Mouse (Mus musculus): ENCODE data around the gene Aldh9a1. TPM values are rescaled to one million over a fixed set of nuclear protein-coding genes. Genes with fewer than 3 reads are reported as not detected.

The Aldh9a1 gene
- total RNA-seq, 2 experiments from 2014 or later = 15.3 to 17.7 TPM

DNA sequence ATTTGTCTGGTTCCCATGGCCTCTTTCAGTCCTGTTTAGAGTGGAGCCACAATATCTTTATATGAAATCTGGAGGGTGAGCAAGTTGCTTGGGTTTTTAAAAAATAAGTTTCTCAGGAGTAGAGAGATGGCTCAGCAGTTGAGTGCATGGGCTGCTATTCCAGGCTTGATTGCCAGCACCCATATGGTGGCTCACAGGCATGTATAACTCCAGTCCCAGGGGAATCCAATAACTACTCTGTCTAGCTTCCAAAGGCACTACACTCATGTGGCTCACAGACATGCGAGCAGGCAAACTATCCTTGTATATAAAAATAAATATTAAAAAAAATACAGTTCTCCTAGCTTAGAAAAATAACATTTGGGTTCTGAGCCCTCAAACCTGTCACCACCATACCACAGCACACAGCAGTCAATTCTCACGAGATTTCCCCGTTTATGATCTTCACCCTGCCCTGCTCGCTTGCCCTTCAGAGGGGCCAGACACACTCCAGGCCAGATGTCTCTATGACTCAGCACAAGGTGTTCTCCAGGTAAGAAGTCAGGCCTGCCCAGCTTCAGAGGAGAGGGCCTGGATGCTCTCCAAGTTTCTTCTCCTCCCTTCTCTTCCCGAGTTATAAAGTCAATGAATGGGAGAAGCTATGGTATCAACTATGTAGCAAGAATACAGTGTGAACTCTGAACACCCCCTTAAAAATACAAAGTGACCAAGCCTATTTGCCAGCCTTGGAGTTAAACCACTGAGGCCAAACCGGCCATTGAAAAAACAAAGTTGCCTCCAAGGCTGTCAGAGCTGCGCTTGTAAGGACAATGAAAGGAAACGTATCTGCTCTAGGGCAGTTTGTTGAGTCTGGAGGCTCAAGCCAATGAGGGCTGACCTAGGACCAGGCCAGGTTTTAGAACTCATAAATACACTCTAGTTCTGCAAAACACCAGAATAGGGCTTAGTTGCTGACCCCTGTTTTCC lies 31.5 kb downstream of the Aldh9a1 start:
- intact Hi-C loops (cut with DNase I) = no loop called here
- DNase-seq (ENCODE audit: low spot score in 2 of 2) = no peak

- no peak for DNase-seq (ENCODE audit: low spot score in 2 of 2)
- intact Hi-C loops (cut with DNase I) = no loop called here
These were observed 32.5 kb downstream of the Aldh9a1 start for GRCm38 (mm10) chr1:167382316-167382715.

DNA sequence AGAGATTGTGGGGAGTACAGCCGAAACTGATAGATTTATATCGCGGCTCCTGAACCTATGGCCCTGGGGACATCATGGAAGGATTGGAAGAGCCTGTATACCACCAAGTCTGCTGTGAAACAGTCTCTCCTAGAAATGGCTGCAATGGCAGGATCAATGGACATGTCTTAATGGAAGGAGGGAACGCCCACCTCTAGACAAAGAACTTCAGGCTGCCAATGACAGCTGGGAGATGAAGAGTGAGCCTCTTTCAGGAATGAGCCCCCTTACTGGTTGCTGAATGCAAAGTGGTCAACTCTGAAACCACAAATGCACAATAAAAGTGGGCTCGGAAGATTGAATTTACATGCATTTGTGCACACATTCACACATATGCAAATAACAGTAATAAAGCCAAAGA lies 33.0 kb downstream of the Aldh9a1 start:
- intact Hi-C loops (cut with DNase I) = no loop called here
- no peak for DNase-seq (ENCODE audit: low spot score in 2 of 2)

DNA sequence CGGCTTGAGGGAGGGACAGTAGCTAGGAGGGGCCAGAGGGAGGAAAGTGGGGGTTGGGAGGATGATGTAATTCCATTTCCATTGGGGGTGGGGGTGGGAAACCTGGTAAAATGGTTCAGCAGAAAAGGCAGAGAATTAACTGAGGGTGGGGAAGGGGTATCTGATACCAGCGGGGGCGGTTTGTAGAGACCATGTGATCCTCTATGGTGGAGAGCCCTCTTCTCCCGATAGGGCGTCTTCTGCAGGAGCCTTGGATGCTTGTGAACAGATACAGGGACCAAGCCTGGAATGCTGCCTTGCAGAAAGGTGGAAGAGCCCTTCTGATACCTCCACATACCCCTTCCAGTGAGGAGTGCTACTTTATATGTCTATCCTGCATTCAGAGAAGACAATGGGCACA lies 33.4 kb downstream of the Aldh9a1 start:
- no peak for DNase-seq (ENCODE audit: low spot score in 2 of 2)
- intact Hi-C loops (cut with DNase I) = no loop called here

- intact Hi-C loops (cut with DNase I) = no loop called here
- no peak for DNase-seq (ENCODE audit: low spot score in 2 of 2)
These were observed 34.4 kb downstream of the Aldh9a1 start for GRCm38 (mm10) chr1:167384156-167384555.

DNA sequence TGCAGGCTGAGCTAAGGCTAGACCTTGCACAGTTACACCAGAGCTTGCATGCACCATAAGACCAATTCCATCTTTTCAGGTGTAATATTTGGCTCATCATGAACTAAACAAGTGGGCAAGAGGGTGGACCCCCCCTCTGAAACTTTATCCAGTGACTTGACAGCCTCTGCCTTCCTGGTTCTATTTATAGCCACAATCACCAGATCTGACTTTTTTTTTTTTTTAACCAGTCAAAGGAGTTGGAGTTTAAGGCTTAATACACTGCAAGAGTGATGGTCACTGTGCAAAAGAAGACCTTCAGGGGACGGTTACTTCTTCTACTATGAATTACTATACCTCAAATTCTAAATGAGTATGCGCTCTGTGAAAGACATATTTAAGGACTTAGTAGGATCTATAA lies 35.4 kb downstream of the Aldh9a1 start:
- intact Hi-C loops (cut with DNase I) = no loop called here

GRCm38 (mm10) chr1:167385636-167386035 lies 35.8 kb downstream of the Aldh9a1 start:
- no peak for DNase-seq (ENCODE audit: low spot score in 2 of 2)
- intact Hi-C loops (cut with DNase I) = no loop called here

More for the DNA sequence above, 35.4 kb downstream of the Aldh9a1 start:
- DNase-seq (ENCODE audit: low spot score in 2 of 2) = no peak

DNA sequence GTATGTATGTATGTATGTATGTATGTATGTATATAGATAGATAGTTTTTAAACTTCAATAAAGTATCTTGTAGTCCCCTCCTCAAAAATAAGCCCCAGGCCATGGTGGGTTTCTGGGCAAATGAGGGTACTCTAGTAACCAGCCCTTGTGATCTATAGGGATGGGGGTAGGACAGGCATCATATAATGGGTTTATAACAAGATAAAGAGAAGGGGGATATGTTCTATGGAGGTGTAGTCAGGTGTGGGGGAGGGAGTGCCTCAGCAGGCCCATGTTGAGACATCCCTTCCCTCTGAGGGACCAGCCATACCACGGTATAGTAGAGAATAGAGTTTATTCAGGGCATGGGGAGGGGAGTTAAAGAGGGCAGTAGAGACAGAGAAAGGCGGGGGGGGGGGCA lies 36.7 kb downstream of the Aldh9a1 start:
- DNase-seq (ENCODE audit: low spot score in 2 of 2) = no peak
- intact Hi-C loops (cut with DNase I) = no loop called here

GRCm38 (mm10) chr1:167387310-167387709 lies 37.5 kb downstream of the Aldh9a1 start:
- no peak for DNase-seq (ENCODE audit: low spot score in 2 of 2)
- intact Hi-C loops (cut with DNase I) = no loop called here

- DNase-seq (ENCODE audit: low spot score in 2 of 2) = no peak
- intact Hi-C loops (cut with DNase I) = no loop called here
These were observed 38.0 kb downstream of the Aldh9a1 start for GRCm38 (mm10) chr1:167387796-167388195.

- intact Hi-C loops (cut with DNase I) = no loop called here
- DNase-seq (ENCODE audit: low spot score in 2 of 2) = no peak
These were observed 38.8 kb downstream of the Aldh9a1 start for GRCm38 (mm10) chr1:167388571-167388970.

GRCm38 (mm10) chr1:167389584-167389983 lies 39.8 kb downstream of the Aldh9a1 start:
- intact Hi-C loops (cut with DNase I) = no loop called here
- no peak for DNase-seq (ENCODE audit: low spot score in 2 of 2)

- intact Hi-C loops (cut with DNase I) = no loop called here
These were observed 40.6 kb downstream of the Aldh9a1 start for GRCm38 (mm10) chr1:167390381-167390780.

GRCm38 (mm10) chr1:167391241-167391640 lies 41.5 kb downstream of the Aldh9a1 start:
- DNase-seq (ENCODE audit: low spot score in 2 of 2) = no peak

More at GRCm38 (mm10) chr1:167390381-167390780, 40.6 kb downstream of the Aldh9a1 start:
- DNase-seq (ENCODE audit: low spot score in 2 of 2) = no peak

DNA sequence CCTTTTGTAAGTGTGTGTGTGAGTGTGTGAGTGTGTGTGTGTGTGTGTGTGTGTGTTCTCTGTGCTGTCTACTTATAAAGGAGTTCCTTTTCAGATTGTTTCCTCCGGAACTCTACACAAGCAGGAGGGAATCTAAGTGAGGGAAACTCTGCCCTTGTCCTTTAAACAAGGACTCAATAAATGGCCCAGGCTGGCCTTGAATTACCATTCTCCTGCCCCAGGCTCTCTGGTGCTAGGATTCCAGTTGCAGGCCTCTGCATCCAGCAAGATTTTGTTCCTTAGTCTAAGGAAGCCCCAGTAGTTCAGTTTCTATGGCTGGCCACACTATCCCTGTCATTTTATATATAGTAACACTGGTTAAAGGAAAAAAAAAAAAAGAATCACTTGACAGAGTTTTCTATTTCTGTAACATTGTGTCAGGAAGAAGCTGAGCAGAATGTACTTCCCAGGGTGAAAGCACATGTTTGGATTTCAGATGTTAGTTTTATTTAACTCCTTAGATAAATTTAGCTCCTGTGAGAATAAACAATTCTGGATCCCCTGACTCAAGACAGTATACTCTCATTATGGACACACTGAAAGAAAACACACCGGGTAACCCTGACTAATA lies 42.3 kb downstream of the Aldh9a1 start:
- intact Hi-C loops (cut with DNase I) = no loop called here
- peak in 1 of 2 experiments; percentile 41 for DNase-seq (ENCODE audit: low spot score in 2 of 2)

More at GRCm38 (mm10) chr1:167391241-167391640, 41.5 kb downstream of the Aldh9a1 start:
- intact Hi-C loops (cut with DNase I) = no loop called here

DNA sequence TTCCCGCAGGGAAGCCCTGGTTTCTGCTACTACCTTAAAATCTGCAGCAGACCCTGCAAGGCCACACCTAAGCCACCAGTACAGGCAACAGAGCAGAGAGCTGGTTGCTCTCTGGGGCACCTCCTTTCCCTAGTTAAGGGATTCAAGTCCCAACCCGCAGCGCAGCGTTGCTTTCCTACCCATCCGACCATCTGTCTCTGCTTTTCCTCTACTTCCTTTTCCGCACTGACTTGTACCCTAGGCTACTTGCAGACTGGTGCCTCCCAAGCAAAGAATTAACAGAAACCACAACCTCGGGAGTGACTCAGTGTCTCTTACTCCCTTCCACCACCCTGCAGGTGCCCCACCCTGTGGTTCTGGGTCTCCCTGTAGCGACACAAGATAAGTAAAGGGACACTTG lies 42.9 kb downstream of the Aldh9a1 start:
- intact Hi-C loops (cut with DNase I) = no loop called here
- DNase-seq (ENCODE audit: low spot score in 2 of 2) = peak in 1 of 2 experiments; percentile 22

DNA sequence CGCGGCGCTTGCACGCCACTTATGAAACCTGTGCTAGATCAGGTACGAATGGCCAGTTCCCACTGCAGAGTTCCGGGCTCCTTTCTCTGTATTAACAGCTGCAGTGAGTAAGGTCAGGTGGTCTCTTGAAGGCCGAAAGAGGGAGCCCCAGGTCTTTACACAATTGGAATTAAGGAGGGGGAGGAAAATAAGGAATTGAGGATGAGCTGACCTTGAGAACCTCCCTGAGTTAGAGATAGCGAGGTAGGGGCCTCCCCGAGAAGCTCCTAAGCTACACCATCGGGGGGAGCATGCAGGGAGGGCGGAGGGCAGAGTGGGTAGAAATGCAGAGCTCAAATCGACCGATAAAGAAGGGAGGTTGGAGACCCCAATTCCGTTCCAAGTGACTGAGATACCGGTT lies 43.5 kb downstream of the Aldh9a1 start:
- peak in 1 of 2 experiments; percentile 17 for DNase-seq (ENCODE audit: low spot score in 2 of 2)
- intact Hi-C loops (cut with DNase I) = no loop called here

DNA sequence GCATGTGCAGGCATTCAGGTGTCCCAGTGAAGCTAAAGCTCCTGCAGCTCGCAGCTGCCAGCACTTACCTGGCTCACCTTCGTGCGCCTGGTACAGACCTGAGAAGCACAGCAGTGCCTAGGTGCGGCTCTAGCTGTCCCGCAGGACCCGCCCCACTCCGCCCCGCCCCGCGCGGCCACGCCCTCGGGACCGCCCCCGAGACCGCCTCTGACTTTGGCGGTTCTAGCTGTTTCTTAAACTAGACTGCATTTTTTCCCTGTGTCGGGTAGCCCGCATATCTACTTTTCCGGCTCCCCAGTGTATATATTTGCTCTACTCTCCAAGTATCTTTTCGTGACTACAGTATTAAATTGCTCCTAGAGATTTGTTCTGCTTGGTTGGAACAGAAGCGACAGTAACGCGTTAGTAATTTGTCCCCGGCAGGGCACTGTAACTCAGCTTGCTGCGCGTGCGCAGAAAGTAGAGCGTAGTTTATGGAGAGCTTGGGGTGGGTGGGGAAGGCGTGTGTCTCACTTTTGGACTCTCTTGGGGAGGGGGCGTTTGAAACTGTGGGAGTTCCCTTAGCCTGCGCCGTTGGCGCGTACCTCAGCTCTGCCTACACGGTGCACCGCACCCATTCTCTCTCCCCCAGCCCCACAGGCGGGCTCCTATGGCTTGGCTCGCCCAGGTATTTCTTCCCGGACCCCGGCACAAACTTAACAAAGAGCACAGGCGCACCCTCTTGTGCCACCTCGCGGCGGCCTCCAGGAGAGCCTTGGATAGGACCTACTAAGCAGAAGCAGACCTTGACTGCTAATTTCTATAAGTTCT lies 44.1 kb downstream of the Aldh9a1 start, which contains the start of gene Mgst3:
Gene Mgst3, minus strand, starts transcription at position 159 of the 810 bp plus-strand sequence.
- DNase-seq (ENCODE audit: low spot score in 2 of 2) = peak; percentile 94 to 97
- intact Hi-C loops (cut with DNase I) = no loop called here

GRCm38 (mm10) chr1:167405237-167405636 lies 55.4 kb downstream of the Aldh9a1 start:
- intact Hi-C loops (cut with DNase I) = no loop called here

GRCm38 (mm10) chr1:167409601-167410000 lies 59.8 kb downstream of the Aldh9a1 start:
- DNase-seq (ENCODE audit: low spot score in 2 of 2) = no peak
- intact Hi-C loops (cut with DNase I) = no loop called here

More at GRCm38 (mm10) chr1:167405237-167405636, 55.4 kb downstream of the Aldh9a1 start:
- DNase-seq (ENCODE audit: low spot score in 2 of 2) = no peak

Data from left cerebral cortex, postnatal 14 days (tissue).